Mouse (Mus musculus) liver, embryonic 15.5 days (tissue): Measurements from ENCODE around the gene A730049H05Rik. TPM values are rescaled to one million over a fixed set of nuclear protein-coding genes. Genes with fewer than 3 reads are reported as not detected.

Experiments
- ATAC-seq: fragments of 200-750 bp; cut with Nextera tagmentation; 2 replicates; pipeline ENCODE4 v1.8.0; 2017; ENCODE audit warnings: moderate number of reproducible peaks, mild to moderate bottlenecking, moderate library complexity; ENCODE audit not compliant: insufficient read depth
- H3K27ac ChIP-seq: fragments of 300-500 bp; sonication (generic); replicated peaks from 2 replicates; pipeline ENCODE4 v1.5.1; 2015; ENCODE audit warnings: mild to moderate bottlenecking, inconsistent platforms
- H3K27me3 ChIP-seq: fragments of 300-500 bp; sonication (generic); 2 replicates; pipeline ENCODE4 v1.6.1; 2015; ENCODE audit warnings: mild to moderate bottlenecking, inconsistent platforms
- H3K36me3 ChIP-seq: fragments of 300-500 bp; sonication (generic); replicated peaks from 2 replicates; pipeline ENCODE4 v1.6.1; 2015; ENCODE audit warnings: moderate library complexity, mild to moderate bottlenecking, inconsistent platforms
- H3K4me1 ChIP-seq: fragments of 300-500 bp; sonication (generic); replicated peaks from 2 replicates; pipeline ENCODE4 v1.6.1; 2015; ENCODE audit warnings: inconsistent platforms
- H3K4me2 ChIP-seq: fragments of 300-500 bp; sonication (generic); 2 replicates; pipeline ENCODE4 v1.6.1; 2015; ENCODE audit warnings: moderate library complexity, mild to moderate bottlenecking, inconsistent platforms
- H3K4me3 ChIP-seq: fragments of 300-500 bp; sonication (generic); replicated peaks from 2 replicates; pipeline ENCODE4 v1.5.1; 2015; ENCODE audit warnings: mild to moderate bottlenecking, inconsistent platforms
- H3K9ac ChIP-seq: fragments of 300-500 bp; sonication (generic); 2 replicates; pipeline ENCODE4 v1.6.1; 2015; ENCODE audit warnings: moderate library complexity, mild to moderate bottlenecking, inconsistent platforms
- H3K9me3 ChIP-seq: fragments of 300-500 bp; sonication (generic); replicated peaks from 2 replicates; pipeline ENCODE4 v1.6.1; 2016; ENCODE audit warnings: inconsistent platforms
- WGBS: fragments of 180-500 bp; shearing (Covaris S2); methylation state at CpG from one replicate; pipeline ENCODE4 v1.1.7; 2015; ENCODE audit warnings: mixed read lengths; ENCODE audit not compliant: insufficient replicate concordance; 5-methylcytosine and 5-hydroxymethylcytosine counted together
- polyA plus RNA-seq: library from polyadenylated mRNA; unstranded; fragments of >200 nt; fragmentation: Nextera tagmentation; extraction: Ambion mirVana; gene quantifications from 2 replicates; pipeline ENCODE4 v1.2.1, GENCODE M21; 2015

Gene A730049H05Rik
- polyA plus RNA-seq, 1 experiment from 2014 or later = not detected

- 72% methylated on average over 14 of the region's 14 CpGs for WGBS
- H3K36me3 ChIP-seq = no peaks in the 10 kb centered on the region
- H3K4me1 ChIP-seq = no peaks in the 10 kb centered on the region
- no peaks in the 10 kb centered on the region for H3K27me3 ChIP-seq
- no peak overlapping the region for H3K4me2 ChIP-seq
- H3K27ac ChIP-seq = no peak overlapping the region
- no peaks in the 10 kb centered on the region for H3K9me3 ChIP-seq
- no peak for ATAC-seq
- no peak overlapping the region for H3K9ac ChIP-seq
- H3K4me3 ChIP-seq = no peak overlapping the region
These were observed 63.5 kb downstream of the A730049H05Rik start for GRCm38 (mm10) chr6:92879700-92880265.

GRCm38 (mm10) chr6:92882446-92882845, 66.2 kb downstream of the A730049H05Rik start:
- no peak overlapping the region for H3K4me2 ChIP-seq
- H3K9ac ChIP-seq = no peak overlapping the region
- H3K27ac ChIP-seq = no peak overlapping the region
- ATAC-seq = no peak
- H3K4me1 ChIP-seq = no peaks in the 10 kb centered on the region
- no peaks in the 10 kb centered on the region for H3K36me3 ChIP-seq
- H3K4me3 ChIP-seq = no peak overlapping the region
- WGBS = 65% methylated on average over 5 of the region's 5 CpGs
- no peaks in the 10 kb centered on the region for H3K9me3 ChIP-seq
- H3K27me3 ChIP-seq = no peaks in the 10 kb centered on the region

- WGBS = 54% methylated on average over 9 of the region's 9 CpGs
- Histone ChIP-seq H3K36me3 (no peaks in the 10 kb centered on the region), H3K9me3 (no peaks in the 10 kb centered on the region), H3K27me3 (no peaks in the 10 kb centered on the region), H3K4me1 (no peaks in the 10 kb centered on the region), H3K9ac (no peak overlapping the region), H3K27ac (no peak overlapping the region), H3K4me3 (no peak overlapping the region), H3K4me2 (no peak overlapping the region)
- no peak for ATAC-seq
These were observed 67.0 kb downstream of the A730049H05Rik start for GRCm38 (mm10) chr6:92883131-92883900.

- no peak overlapping the region for H3K27ac ChIP-seq
- no peak for ATAC-seq
- H3K4me3 ChIP-seq = no peak overlapping the region
- H3K36me3 ChIP-seq = no peaks in the 10 kb centered on the region
- WGBS = 64% methylated on average over 1 of the region's 1 CpGs
- H3K27me3 ChIP-seq = no peaks in the 10 kb centered on the region
- no peaks in the 10 kb centered on the region for H3K4me1 ChIP-seq
- H3K9me3 ChIP-seq = no peaks in the 10 kb centered on the region
- H3K9ac ChIP-seq = no peak overlapping the region
- H3K4me2 ChIP-seq = no peak overlapping the region
These were observed 75.3 kb downstream of the A730049H05Rik start for GRCm38 (mm10) chr6:92891535-92891934.

Other genes with a start within 250 kb of the A730049H05Rik start
- gene Prickle2, start 110.3 kb upstream of the A730049H05Rik start, polyA plus RNA-seq = 0.33 and 0.37 TPM in 2 replicates
- gene Gm15737, start 52.9 kb downstream of the A730049H05Rik start, polyA plus RNA-seq = not detected in 2 replicates
- 0.81 and 1.3 TPM in 2 replicates for gene Adamts9, start 127.0 kb downstream of the A730049H05Rik start, polyA plus RNA-seq